Mouse (Mus musculus) kidney, postnatal 0 days (tissue): Measurements from ENCODE around the gene Gsdma3. TPM values are rescaled to one million over a fixed set of nuclear protein-coding genes. Genes with fewer than 3 reads are reported as not detected.

ENCODE experiments used
- ATAC-seq: fragments of 200-750 bp; cut with Nextera tagmentation; replicated peaks from 2 replicates; pipeline ENCODE4 v1.8.0; 2017; ENCODE audit warnings: low read depth, moderate number of reproducible peaks, moderate TSS enrichment, moderate library complexity; ENCODE audit not compliant: low FRiP score
- DNase-seq: peaks from one replicate; pipeline ENCODE4 v3.0.0-alpha.2; 2016; ENCODE audit warnings: low spot score
- H3K27ac ChIP-seq: fragments of 300-500 bp; sonication (generic); 2 replicates; pipeline ENCODE4 v1.5.1; 2014; ENCODE audit warnings: mild to moderate bottlenecking
- H3K27me3 ChIP-seq: fragments of 300-500 bp; sonication (generic); 2 replicates; pipeline ENCODE4 v1.6.1; 2014; ENCODE audit warnings: low read length, mixed read lengths; ENCODE audit not compliant: insufficient read depth
- H3K36me3 ChIP-seq: fragments of 300-500 bp; sonication (generic); 2 replicates; pipeline ENCODE4 v1.6.1; 2014; ENCODE audit warnings: low read length, mixed read lengths; ENCODE audit not compliant: insufficient read depth
- H3K4me1 ChIP-seq: fragments of 300-500 bp; sonication (generic); replicated peaks from 2 replicates; pipeline ENCODE4 v1.6.1; 2014; ENCODE audit warnings: antibody characterized with exemption, low read length, mixed read lengths; ENCODE audit not compliant: insufficient read depth
- H3K4me2 ChIP-seq: fragments of 300-500 bp; sonication (generic); 2 replicates; pipeline ENCODE4 v1.6.1; 2014; ENCODE audit warnings: mild to moderate bottlenecking, low read length, moderate library complexity, mixed read lengths
- H3K4me3 ChIP-seq: fragments of 300-500 bp; sonication (generic); replicated peaks from 2 replicates; pipeline ENCODE4 v1.5.1; 2014; ENCODE audit warnings: low read depth, low read length
- H3K9ac ChIP-seq: fragments of 300-500 bp; sonication (generic); 2 replicates; pipeline ENCODE4 v1.6.1; 2014; ENCODE audit warnings: low read depth, low read length
- H3K9me3 ChIP-seq: fragments of 300-500 bp; sonication (generic); replicated peaks from 2 replicates; pipeline ENCODE4 v1.6.1; 2016; ENCODE audit warnings: low read length, inconsistent platforms, mixed read lengths
- CTCF ChIP-seq: IDR thresholded peaks from 2 replicates; pipeline ENCODE4 v1.5.1; 2016; ENCODE audit warnings: antibody characterized with exemption, low read depth, mild to moderate bottlenecking, moderate library complexity
- WGBS: fragments of 180-500 bp; shearing (Covaris S2); extraction: QIAGEN DNeasy Blood & Tissue Kit; methylation state at CpG from one replicate; pipeline ENCODE4 v1.1.7; 2014; 5-methylcytosine and 5-hydroxymethylcytosine counted together
- polyA plus RNA-seq: library from polyadenylated mRNA; unstranded; fragments of >200 nt; fragmentation: Nextera tagmentation; extraction: Ambion mirVana; gene quantifications from 2 replicates; pipeline ENCODE4 v1.2.1, GENCODE M21; 2015

The Gsdma3 gene
- polyA plus RNA-seq, 1 experiment from 2014 or later: not detected

GRCm38 (mm10) chr11:98595021-98595420, 31.1 kb upstream of the Gsdma3 start:
- Histone ChIP-seq H3K27ac (no peak overlapping the region), H3K9me3 (no peaks in the 10 kb centered on the region), H3K9ac (no peak overlapping the region), H3K36me3 (no peaks in the 10 kb centered on the region), H3K27me3 (no peaks in the 10 kb centered on the region), H3K4me3 (no peak overlapping the region), H3K4me2 (no peak overlapping the region), H3K4me1 (no peaks in the 10 kb centered on the region)
- ATAC-seq (no peak), DNase-seq (no peak)
- TF ChIP-seq CTCF: no peak
- 67% methylated on average over 6 of the region's 6 CpGs for WGBS

- Histone ChIP-seq H3K4me3 (no peak overlapping the region), H3K36me3 (no peaks in the 10 kb centered on the region), H3K4me2 (no peak overlapping the region), H3K9me3 (no peaks in the 10 kb centered on the region), H3K4me1 (no peaks in the 10 kb centered on the region), H3K9ac (no peak overlapping the region), H3K27me3 (no peaks in the 10 kb centered on the region), H3K27ac (no peak overlapping the region)
- no peak for TF ChIP-seq CTCF
- DNase-seq (no peak), ATAC-seq (no peak)
- 77% methylated on average over 10 of the region's 10 CpGs for WGBS
Observed at GRCm38 (mm10) chr11:98595473-98595872, 30.7 kb upstream of the Gsdma3 start.

- Histone ChIP-seq H3K4me3 (no peak overlapping the region), H3K36me3 (no peaks in the 10 kb centered on the region), H3K4me2 (no peak overlapping the region), H3K9ac (no peak overlapping the region), H3K9me3 (no peaks in the 10 kb centered on the region), H3K27me3 (peaks cover 4% of the 10 kb centered on the region; the same call in 1 of the 2 replicates), H3K27ac (no peak overlapping the region), H3K4me1 (no peaks in the 10 kb centered on the region)
- TF ChIP-seq CTCF: no peak
- 87% methylated on average over 3 of the region's 3 CpGs for WGBS
- ATAC-seq (no peak), DNase-seq (no peak)
Observed at GRCm38 (mm10) chr11:98595955-98596354, 30.2 kb upstream of the Gsdma3 start.

- H3K9ac ChIP-seq: no peak overlapping the region
- 0 out of 2 replicates have a peak, but pooled peaks cover 5% of the 10 kb centered on the region for H3K4me1 ChIP-seq
- H3K36me3 ChIP-seq: no peaks in the 10 kb centered on the region
- TF ChIP-seq CTCF: peak; percentile 86
- no peak overlapping the region for H3K4me2 ChIP-seq
- H3K27me3 ChIP-seq: peaks cover 8% of the 10 kb centered on the region; the same call in 1 of the 2 replicates
- no peaks in the 10 kb centered on the region for H3K9me3 ChIP-seq
- 41% methylated on average over 5 of the region's 6 CpGs for WGBS
- ATAC-seq (peak; percentile 37; the same call in 1 of the 2 replicates), DNase-seq (peak; percentile 89)
- no peak overlapping the region for H3K4me3 ChIP-seq
- H3K27ac ChIP-seq: no peak overlapping the region
Observed at GRCm38 (mm10) chr11:98597363-98597762, 28.8 kb upstream of the Gsdma3 start.

- H3K4me3 ChIP-seq: no peak within 1 kb of the TSS
- WGBS: 79% methylated on average over 8 of the region's 8 CpGs
- H3K27ac ChIP-seq: no peak within 1 kb of the TSS
- no peak within 1 kb of the TSS for H3K4me2 ChIP-seq
- no peak within 1 kb of the TSS for H3K9ac ChIP-seq
- H3K36me3 ChIP-seq: no peaks in the 10 kb centered on the region
- no peak for TF ChIP-seq CTCF
- no peak for ATAC-seq
- H3K27me3 ChIP-seq: peaks cover 8% of the 10 kb centered on the region; the same call in 1 of the 2 replicates
- no peaks in the 10 kb centered on the region for H3K9me3 ChIP-seq
- 0 out of 2 replicates have a peak, but pooled peaks cover 6% of the 10 kb centered on the region for H3K4me1 ChIP-seq
- no peak for DNase-seq
Observed at GRCm38 (mm10) chr11:98597991-98598390, 28.2 kb upstream of the Gsdma3 start, which contains the start of gene Lrrc3c. Gene Lrrc3c (plus strand): TSS chr11:98598291.

GRCm38 (mm10) chr11:98598851-98599290, 27.3 kb upstream of the Gsdma3 start:
- H3K9me3 ChIP-seq: no peaks in the 10 kb centered on the region
- no peak overlapping the region for H3K27ac ChIP-seq
- no peak overlapping the region for H3K9ac ChIP-seq
- no peak for TF ChIP-seq CTCF
- no peak for DNase-seq
- 0 out of 2 replicates have a peak, but pooled peaks cover 6% of the 10 kb centered on the region for H3K4me1 ChIP-seq
- 57% methylated on average over 18 of the region's 18 CpGs for WGBS
- H3K4me3 ChIP-seq: no peak overlapping the region
- no peaks in the 10 kb centered on the region for H3K36me3 ChIP-seq
- H3K27me3 ChIP-seq: peaks cover 8% of the 10 kb centered on the region; the same call in 1 of the 2 replicates
- no peak overlapping the region for H3K4me2 ChIP-seq
- no peak for ATAC-seq

GRCm38 (mm10) chr11:98599291-98599690, 26.9 kb upstream of the Gsdma3 start:
- Histone ChIP-seq H3K27ac (no peak overlapping the region), H3K4me3 (no peak overlapping the region), H3K9ac (no peak overlapping the region), H3K36me3 (no peaks in the 10 kb centered on the region), H3K27me3 (peaks cover 8% of the 10 kb centered on the region; the same call in 1 of the 2 replicates), H3K9me3 (no peaks in the 10 kb centered on the region), H3K4me1 (0 out of 2 replicates have a peak, but pooled peaks cover 6% of the 10 kb centered on the region), H3K4me2 (no peak overlapping the region)
- no peak for ATAC-seq
- DNase-seq: no peak
- no peak for TF ChIP-seq CTCF
- 27% methylated on average over 18 of the region's 18 CpGs for WGBS
